Mouse (Mus musculus) liver, embryonic 13.5 days (tissue): ENCODE measurements at regions not wholly inside any gene's neighbourhood (a gene's known extent, or its start where the extent isn't known, plus 50 kb on each side); places are given as distances from the start of the nearest gene placed in this dataset.
"Not testable (repeated sequence)": the region's sequence is repeated elsewhere in the genome, so short reads cannot be mapped to it uniquely, and the experiment has no call there.

ENCODE experiments used
- ATAC-seq: fragments of 200-750 bp; cut with Nextera tagmentation; 2 replicates; pipeline ENCODE4 v1.8.0; 2017; ENCODE audit warnings: low read depth, mild to moderate bottlenecking, moderate number of reproducible peaks, moderate library complexity
- DNase-seq: peaks from one replicate; pipeline ENCODE4 v3.0.0; 2022
- H3K27ac ChIP-seq: fragments of 300-500 bp; sonication (generic); 2 replicates; pipeline ENCODE4 v1.5.1; 2015; ENCODE audit warnings: moderate library complexity, mild to moderate bottlenecking, inconsistent platforms
- H3K27me3 ChIP-seq: fragments of 300-500 bp; sonication (generic); 2 replicates; pipeline ENCODE4 v1.6.1; 2015; ENCODE audit warnings: mild to moderate bottlenecking, inconsistent platforms
- H3K36me3 ChIP-seq: fragments of 300-500 bp; sonication (generic); 2 replicates; pipeline ENCODE4 v1.6.1; 2015; ENCODE audit warnings: mild to moderate bottlenecking, inconsistent platforms
- H3K4me1 ChIP-seq: fragments of 300-500 bp; sonication (generic); replicated peaks from 2 replicates; pipeline ENCODE4 v1.6.1; 2015; ENCODE audit warnings: inconsistent platforms
- H3K4me2 ChIP-seq: fragments of 300-500 bp; sonication (generic); 2 replicates; pipeline ENCODE4 v1.6.1; 2015; ENCODE audit warnings: inconsistent platforms, mild to moderate bottlenecking, moderate library complexity
- H3K4me3 ChIP-seq: fragments of 300-500 bp; sonication (generic); replicated peaks from 2 replicates; pipeline ENCODE4 v1.5.1; 2015; ENCODE audit warnings: mild to moderate bottlenecking, inconsistent platforms
- H3K9ac ChIP-seq: fragments of 300-500 bp; sonication (generic); 2 replicates; pipeline ENCODE4 v1.6.1; 2015; ENCODE audit warnings: mild to moderate bottlenecking, inconsistent platforms
- H3K9me3 ChIP-seq: fragments of 300-500 bp; sonication (generic); replicated peaks from 2 replicates; pipeline ENCODE4 v1.6.1; 2016; ENCODE audit warnings: inconsistent platforms
- WGBS: fragments of 180-500 bp; shearing (Covaris S2); methylation state at CpG from one replicate; pipeline ENCODE4 v1.1.7; 2015; ENCODE audit not compliant: insufficient replicate concordance; 5-methylcytosine and 5-hydroxymethylcytosine counted together

GRCm38 (mm10) chr16:49521685-49522084 lies 177.3 kb upstream of the Ift57 start:
- Histone ChIP-seq H3K9ac (no peak overlapping the region), H3K27me3 (no peaks in the 10 kb centered on the region), H3K4me1 (no peaks in the 10 kb centered on the region), H3K4me3 (no peak overlapping the region), H3K27ac (no peak overlapping the region), H3K4me2 (no peak overlapping the region), H3K9me3 (no peaks in the 10 kb centered on the region), H3K36me3 (no peaks in the 10 kb centered on the region)
- ATAC-seq (no peak), DNase-seq (no peak)
- WGBS: 43% methylated on average over 2 of the region's 2 CpGs

GRCm38 (mm10) chr16:49522576-49522975 lies 176.5 kb upstream of the Ift57 start:
- Histone ChIP-seq H3K4me3 (no peak overlapping the region), H3K36me3 (no peaks in the 10 kb centered on the region), H3K27me3 (no peaks in the 10 kb centered on the region), H3K4me1 (no peaks in the 10 kb centered on the region), H3K9me3 (no peaks in the 10 kb centered on the region), H3K9ac (no peak overlapping the region), H3K27ac (no peak overlapping the region), H3K4me2 (no peak overlapping the region)
- WGBS: 50% methylated on average over 5 of the region's 5 CpGs
- no peak for ATAC-seq
- no peak for DNase-seq

GRCm38 (mm10) chr16:49528618-49529017 lies 170.4 kb upstream of the Ift57 start:
- not testable (repeated sequence) for H3K4me1 ChIP-seq, H3K9ac ChIP-seq, H3K4me2 ChIP-seq, H3K27me3 ChIP-seq, ATAC-seq, H3K27ac ChIP-seq, H3K9me3 ChIP-seq, H3K4me3 ChIP-seq, DNase-seq, H3K36me3 ChIP-seq
- WGBS: 52% methylated on average over 2 of the region's 2 CpGs

- Histone ChIP-seq H3K9me3 (no peaks in the 10 kb centered on the region), H3K27me3 (no peaks in the 10 kb centered on the region)
These were observed 170.0 kb upstream of the Ift57 start for GRCm38 (mm10) chr16:49529060-49529459.

GRCm38 (mm10) chr16:49530051-49530450 lies 169.0 kb upstream of the Ift57 start:
- Histone ChIP-seq H3K4me3 (no peak overlapping the region), H3K27me3 (no peaks in the 10 kb centered on the region), H3K27ac (no peak overlapping the region), H3K9ac (no peak overlapping the region), H3K4me2 (no peak overlapping the region), H3K36me3 (no peaks in the 10 kb centered on the region), H3K9me3 (no peaks in the 10 kb centered on the region), H3K4me1 (no peaks in the 10 kb centered on the region)
- ATAC-seq (no peak), DNase-seq (no peak)
- 68% methylated on average over 5 of the region's 5 CpGs for WGBS

More at GRCm38 (mm10) chr16:49529060-49529459, 170.0 kb upstream of the Ift57 start:
- no peak overlapping the region for H3K4me3 ChIP-seq
- no peaks in the 10 kb centered on the region for H3K36me3 ChIP-seq
- DNase-seq (no peak), ATAC-seq (no peak)
- H3K27ac ChIP-seq: no peak overlapping the region
- no peaks in the 10 kb centered on the region for H3K4me1 ChIP-seq
- WGBS: 42% methylated on average over 2 of the region's 2 CpGs
- no peak overlapping the region for H3K9ac ChIP-seq
- no peak overlapping the region for H3K4me2 ChIP-seq

GRCm38 (mm10) chr16:49532071-49532686 lies 166.9 kb upstream of the Ift57 start:
- 71% methylated on average over 7 of the region's 7 CpGs for WGBS
- no peak overlapping the region for H3K4me3 ChIP-seq
- no peaks in the 10 kb centered on the region for H3K36me3 ChIP-seq
- no peak for DNase-seq
- no peak overlapping the region for H3K9ac ChIP-seq
- no peaks in the 10 kb centered on the region for H3K4me1 ChIP-seq
- H3K9me3 ChIP-seq: no peaks in the 10 kb centered on the region
- H3K27me3 ChIP-seq: no peaks in the 10 kb centered on the region
- no peak overlapping the region for H3K27ac ChIP-seq
- H3K4me2 ChIP-seq: no peak overlapping the region
- ATAC-seq: no peak

GRCm38 (mm10) chr16:49533498-49533998 lies 165.5 kb upstream of the Ift57 start:
- H3K27me3 ChIP-seq: no peaks in the 10 kb centered on the region
- H3K9me3 ChIP-seq: no peaks in the 10 kb centered on the region
- no peaks in the 10 kb centered on the region for H3K36me3 ChIP-seq
- no peak overlapping the region for H3K27ac ChIP-seq
- no peak overlapping the region for H3K9ac ChIP-seq
- ATAC-seq (no peak), DNase-seq (no peak)
- WGBS: 43% methylated on average over 4 of the region's 4 CpGs
- H3K4me2 ChIP-seq: no peak overlapping the region
- no peak overlapping the region for H3K4me3 ChIP-seq
- H3K4me1 ChIP-seq: no peaks in the 10 kb centered on the region

- no peaks in the 10 kb centered on the region for H3K27me3 ChIP-seq
- no peak overlapping the region for H3K9ac ChIP-seq
- no peak overlapping the region for H3K4me3 ChIP-seq
- ATAC-seq: no peak
- H3K36me3 ChIP-seq: no peaks in the 10 kb centered on the region
- H3K4me1 ChIP-seq: no peaks in the 10 kb centered on the region
- WGBS: 54% methylated on average over 3 of the region's 3 CpGs
- no peak overlapping the region for H3K4me2 ChIP-seq
- H3K27ac ChIP-seq: no peak overlapping the region
- no peaks in the 10 kb centered on the region for H3K9me3 ChIP-seq
- DNase-seq: no peak
These were observed 148.8 kb upstream of the Ift57 start for GRCm38 (mm10) chr16:49550231-49550630.

GRCm38 (mm10) chr16:49570031-49570430 lies 129.0 kb upstream of the Ift57 start:
- H3K4me3 ChIP-seq: no peak overlapping the region
- no peaks in the 10 kb centered on the region for H3K4me1 ChIP-seq
- 70% methylated on average over 2 of the region's 2 CpGs for WGBS
- no peak overlapping the region for H3K9ac ChIP-seq
- no peaks in the 10 kb centered on the region for H3K36me3 ChIP-seq
- H3K27me3 ChIP-seq: no peaks in the 10 kb centered on the region
- H3K27ac ChIP-seq: no peak overlapping the region
- no peak for ATAC-seq
- H3K9me3 ChIP-seq: no peaks in the 10 kb centered on the region
- no peak for DNase-seq
- no peak overlapping the region for H3K4me2 ChIP-seq

- no peak for ATAC-seq
These were observed 126.4 kb upstream of the Ift57 start for GRCm38 (mm10) chr16:49572485-49573170.

GRCm38 (mm10) chr16:49573171-49573517 lies 125.9 kb upstream of the Ift57 start:
- no peak overlapping the region for H3K4me3 ChIP-seq
- DNase-seq (no peak), ATAC-seq (no peak)
- H3K9me3 ChIP-seq: no peaks in the 10 kb centered on the region
- no peaks in the 10 kb centered on the region for H3K27me3 ChIP-seq
- H3K4me1 ChIP-seq: no peaks in the 10 kb centered on the region
- 70% methylated on average over 3 of the region's 3 CpGs for WGBS
- H3K27ac ChIP-seq: no peak overlapping the region
- H3K9ac ChIP-seq: no peak overlapping the region
- H3K36me3 ChIP-seq: no peaks in the 10 kb centered on the region
- no peak overlapping the region for H3K4me2 ChIP-seq

More at GRCm38 (mm10) chr16:49572485-49573170, 126.4 kb upstream of the Ift57 start:
- no peaks in the 10 kb centered on the region for H3K4me1 ChIP-seq
- no peak overlapping the region for H3K27ac ChIP-seq
- WGBS: 73% methylated on average over 12 of the region's 12 CpGs
- no peak overlapping the region for H3K9ac ChIP-seq
- H3K4me3 ChIP-seq: no peak overlapping the region
- no peaks in the 10 kb centered on the region for H3K27me3 ChIP-seq
- H3K36me3 ChIP-seq: no peaks in the 10 kb centered on the region
- no peak for DNase-seq
- H3K4me2 ChIP-seq: no peak overlapping the region
- no peaks in the 10 kb centered on the region for H3K9me3 ChIP-seq

- ATAC-seq (no peak), DNase-seq (no peak)
- Histone ChIP-seq H3K9ac (no peak overlapping the region), H3K4me2 (no peak overlapping the region), H3K36me3 (no peaks in the 10 kb centered on the region), H3K9me3 (no peaks in the 10 kb centered on the region), H3K4me3 (no peak overlapping the region), H3K27ac (no peak overlapping the region), H3K27me3 (no peaks in the 10 kb centered on the region), H3K4me1 (no peaks in the 10 kb centered on the region)
- 67% methylated on average over 4 of the region's 4 CpGs for WGBS
These were observed 120.1 kb upstream of the Ift57 start for GRCm38 (mm10) chr16:49578976-49579375.
